Mouse (Mus musculus): ENCODE results near the gene Lcn11. TPM values are rescaled to one million over a fixed set of nuclear protein-coding genes. Genes with fewer than 3 reads are reported as not detected.

Gene Lcn11
- total and polyA plus RNA-seq, 3 experiments = not detected

DNA sequence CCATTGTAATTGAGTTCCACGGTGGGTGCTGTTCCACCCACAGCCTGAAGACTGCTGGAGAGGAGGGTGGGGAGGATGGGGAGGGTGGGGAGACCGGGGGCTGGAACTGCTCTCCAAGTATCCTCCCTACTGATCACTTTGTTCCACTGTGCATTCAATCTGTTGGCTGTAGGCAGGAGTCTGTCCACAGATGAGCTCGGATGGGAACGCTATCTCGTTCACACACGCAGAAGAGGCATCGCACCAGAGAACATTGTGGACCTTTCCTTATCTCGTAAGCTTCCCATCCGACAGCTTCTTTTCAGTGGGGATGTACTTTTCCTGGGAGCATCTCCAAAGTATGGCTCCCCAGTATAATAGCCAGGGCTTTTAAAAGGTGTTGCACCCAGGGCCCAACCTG lies 2.3 kb downstream of the Lcn11 start:
- Histone ChIP-seq H3K27ac (ENCODE audit: control insufficient read depth, low read depth, low read length) (no peak overlapping the region), H3K9ac (ENCODE audit: control insufficient read depth, low read depth, low read length, poor library complexity, severe bottlenecking) (no peak overlapping the region), H3K79me2 (ENCODE audit: control insufficient read depth, insufficient read depth, low read length, poor library complexity) (no peaks in the 10 kb centered on the region), H3K9me3 (replicated peaks; ENCODE audit: insufficient read depth, low read length) (no peaks in the 10 kb centered on the region), H3K36me3 (ENCODE audit: control insufficient read depth in 1 of 2, insufficient read depth in 2 of 2, low read length in 2 of 2) (no peaks in the 10 kb centered on the region), H3K4me3 (ENCODE audit: control insufficient read depth in 1 of 2, insufficient read depth in 1 of 2, low read depth in 2 of 2, low read length in 2 of 2) (no peak overlapping the region), H3K4me1 (ENCODE audit: control insufficient read depth in 1 of 2, insufficient read depth in 2 of 2, low read length in 2 of 2) (no peaks in the 10 kb centered on the region), H3K27me3 (ENCODE audit: control insufficient read depth in 1 of 2, insufficient read depth in 2 of 2, low read length in 2 of 2) (no peaks in the 10 kb centered on the region; a peak in 1 of 4 replicates)
- no peak for DNase-seq (ENCODE audit: low read depth, low spot score)
- no peak for TF ChIP-seq POLR2AphosphoS5 (IDR thresholded peaks at IDR 0.05; ENCODE audit: borderline replicate concordance, low read depth, low read length)

DNA sequence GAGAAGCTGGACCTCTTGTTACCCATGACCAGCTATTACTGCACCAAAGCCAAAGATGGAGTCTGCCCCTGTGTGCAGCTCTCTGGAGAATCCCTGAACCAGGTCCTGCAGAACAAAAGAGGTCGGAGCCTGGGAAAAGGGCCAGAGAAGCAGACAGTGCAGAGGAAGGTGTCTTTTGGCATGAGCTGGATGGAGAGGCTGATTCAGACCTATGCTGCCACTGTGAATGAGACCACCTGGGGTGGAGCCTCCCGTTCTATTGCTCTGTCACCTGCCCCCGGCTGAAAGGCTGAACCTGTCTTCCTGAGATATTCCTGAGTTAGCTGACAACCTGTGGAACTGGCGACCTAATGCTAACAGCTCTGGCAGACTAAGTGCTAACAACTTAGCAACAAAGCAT lies 4.1 kb downstream of the Lcn11 start:
- no peaks in the 10 kb centered on the region for H3K9me3 ChIP-seq (replicated peaks; ENCODE audit: insufficient read depth, low read length)
- no peaks in the 10 kb centered on the region; a peak in 1 of 4 replicates for H3K27me3 ChIP-seq (ENCODE audit: control insufficient read depth in 1 of 2, insufficient read depth in 2 of 2, low read length in 2 of 2)
- no peaks in the 10 kb centered on the region for H3K36me3 ChIP-seq (ENCODE audit: control insufficient read depth in 1 of 2, insufficient read depth in 2 of 2, low read length in 2 of 2)
- no peaks in the 10 kb centered on the region for H3K4me1 ChIP-seq (ENCODE audit: control insufficient read depth in 1 of 2, insufficient read depth in 2 of 2, low read length in 2 of 2)
- no peaks in the 10 kb centered on the region for H3K79me2 ChIP-seq (ENCODE audit: control insufficient read depth, insufficient read depth, low read length, poor library complexity)
- H3K4me3 ChIP-seq (ENCODE audit: control insufficient read depth in 1 of 2, insufficient read depth in 1 of 2, low read depth in 2 of 2, low read length in 2 of 2) = no peak overlapping the region
- no peak for DNase-seq (ENCODE audit: low read depth, low spot score)
- H3K9ac ChIP-seq (ENCODE audit: control insufficient read depth, low read depth, low read length, poor library complexity, severe bottlenecking) = no peak overlapping the region
- no peak overlapping the region for H3K27ac ChIP-seq (ENCODE audit: control insufficient read depth, low read depth, low read length)
- TF ChIP-seq UBTF (IDR thresholded peaks at IDR 0.05; ENCODE audit: borderline replicate concordance, insufficient read depth, low read depth, low read length) (no peak), GABPA (IDR thresholded peaks at IDR 0.05; ENCODE audit: low read depth, low read length) (no peak), RAD21 (IDR thresholded peaks at IDR 0.05; ENCODE audit: low read depth, low read length) (no peak), KAT2A (conservative IDR thresholded peaks at IDR 0.05; ENCODE audit: low read depth, low read length) (no peak), ZNF384 (IDR thresholded peaks at IDR 0.05; ENCODE audit: low read depth, low read length) (no peak)

DNA sequence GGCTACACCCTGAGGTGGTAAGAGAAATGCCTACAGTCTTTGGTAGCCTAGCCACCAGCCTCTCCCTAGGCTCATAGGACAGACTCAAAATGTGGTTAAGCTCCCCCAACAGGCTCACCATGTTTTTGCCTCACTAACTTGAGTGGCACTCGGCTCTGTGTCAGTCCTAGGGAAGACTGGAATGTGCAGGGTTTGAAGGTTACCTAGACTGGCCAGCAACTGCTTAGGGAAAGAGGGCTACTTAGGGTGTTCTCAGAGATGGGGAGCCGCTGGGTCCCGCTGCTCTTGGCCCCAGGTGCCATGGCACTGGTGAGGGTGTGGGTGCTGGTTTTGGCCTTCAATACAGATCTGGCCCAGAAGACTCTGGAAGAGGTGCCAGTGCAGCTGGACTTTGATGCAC lies 5.1 kb downstream of the Lcn11 start, which contains the start of gene Gm13539:
TSS of gene Gm13539 (plus strand) at position 301 of the 400 bp plus-strand sequence.
- no peak for DNase-seq (ENCODE audit: low read depth, low spot score)
- Histone ChIP-seq H3K4me1 (ENCODE audit: control insufficient read depth in 1 of 2, insufficient read depth in 2 of 2, low read length in 2 of 2) (no peaks in the 10 kb centered on the region), H3K9me3 (replicated peaks; ENCODE audit: insufficient read depth, low read length) (no peaks in the 10 kb centered on the region)

More for the DNA sequence above, 5.1 kb downstream of the Lcn11 start, which contains the start of gene Gm13539:
- Histone ChIP-seq H3K79me2 (ENCODE audit: control insufficient read depth, insufficient read depth, low read length, poor library complexity) (no peaks in the 10 kb centered on the region), H3K27ac (ENCODE audit: control insufficient read depth, low read depth, low read length) (no peak within 1 kb of the TSS), H3K9ac (ENCODE audit: control insufficient read depth, low read depth, low read length, poor library complexity, severe bottlenecking) (no peak within 1 kb of the TSS), H3K27me3 (ENCODE audit: control insufficient read depth in 1 of 2, insufficient read depth in 2 of 2, low read length in 2 of 2) (peaks cover 0 to 3% of the 10 kb centered on the region in 2 experiments; a peak in 1 of 4 replicates), H3K4me3 (ENCODE audit: control insufficient read depth in 1 of 2, insufficient read depth in 1 of 2, low read depth in 2 of 2, low read length in 2 of 2) (no peak within 1 kb of the TSS), H3K36me3 (ENCODE audit: control insufficient read depth in 1 of 2, insufficient read depth in 2 of 2, low read length in 2 of 2) (no peaks in the 10 kb centered on the region)
- no peak for TF ChIP-seq TBP (IDR thresholded peaks at IDR 0.05; ENCODE audit: low read depth, low read length)
- no peak for TF ChIP-seq ELF1 (IDR thresholded peaks at IDR 0.05; ENCODE audit: low read depth, low read length)
- TF ChIP-seq TAL1 (IDR thresholded peaks at IDR 0.05; ENCODE audit: low read length) = no peak
- no peak for TF ChIP-seq CTCF (IDR thresholded peaks at IDR 0.05 in 2 of 3, conservative IDR thresholded peaks at IDR 0.05 in 1 of 3; ENCODE audit: control insufficient read depth in 1 of 3, insufficient read depth in 1 of 3, low read depth in 2 of 3, low read length in 3 of 3, poor library complexity in 1 of 3, severe bottlenecking in 1 of 3)
- no peak for TF ChIP-seq MAZ (IDR thresholded peaks at IDR 0.05; ENCODE audit: low read depth, low read length)
- no peak for TF ChIP-seq EP300 (IDR thresholded peaks at IDR 0.05; ENCODE audit: low read depth in 1 of 2, low read length in 2 of 2)
- no peak for TF ChIP-seq POLR2A (IDR thresholded peaks at IDR 0.05; ENCODE audit: control insufficient read depth in 1 of 2, insufficient read depth in 1 of 2, low read depth in 1 of 2, low read length in 2 of 2, poor library complexity in 1 of 2)
- TF ChIP-seq CHD2 (IDR thresholded peaks at IDR 0.05; ENCODE audit: low read length) = no peak
- TF ChIP-seq E2F4 (IDR thresholded peaks at IDR 0.05; ENCODE audit: borderline replicate concordance, low read depth, low read length) = no peak
- no peak for TF ChIP-seq MEF2A (IDR thresholded peaks at IDR 0.05; ENCODE audit: extremely low read depth, insufficient replicate concordance, low read depth, low read length, poor library complexity, severe bottlenecking)
- no peak for TF ChIP-seq ZMIZ1 (IDR thresholded peaks at IDR 0.05; ENCODE audit: low read depth, low read length)
- no peak for TF ChIP-seq MAFK (IDR thresholded peaks at IDR 0.05; ENCODE audit: borderline replicate concordance, low read depth, low read length)
- TF ChIP-seq CHD1 (IDR thresholded peaks at IDR 0.05; ENCODE audit: low read depth, low read length) = no peak
- TF ChIP-seq HCFC1 (IDR thresholded peaks at IDR 0.05; ENCODE audit: low read depth, low read length) = no peak
- no peak for TF ChIP-seq NRF1 (IDR thresholded peaks at IDR 0.05; ENCODE audit: insufficient read depth, low read depth, low read length, poor library complexity, severe bottlenecking)
- TF ChIP-seq TCF12 (IDR thresholded peaks at IDR 0.05; ENCODE audit: low read depth, low read length) = no peak

Data from MEL (cell line).